Mouse (Mus musculus): ENCODE measurements at regions not wholly inside any gene's neighbourhood (a gene's known extent, or its start where the extent isn't known, plus 50 kb on each side); places are given as distances from the start of the nearest gene placed in this dataset.

GRCm38 (mm10) chr6:100138659-100139058 is 148.6 kb downstream of the Rybp start:
- TF ChIP-seq POLR2A (IDR thresholded peaks at IDR 0.05; ENCODE audit: insufficient read length, low read depth), result no peak
- no peak for TF ChIP-seq E2F4 (IDR thresholded peaks at IDR 0.05; ENCODE audit: insufficient read depth)
- TF ChIP-seq MAX (IDR thresholded peaks at IDR 0.05; ENCODE audit: low read depth), result no peak
- TF ChIP-seq TCF12 (IDR thresholded peaks at IDR 0.05; ENCODE audit: insufficient read depth, poor library complexity, severe bottlenecking), result no peak
